Mouse (Mus musculus) heart, embryonic 11.5 days (tissue): Measurements from ENCODE around the gene Kctd7. TPM values are rescaled to one million over a fixed set of nuclear protein-coding genes. Genes with fewer than 3 reads are reported as not detected.
A peak's percentile ranks its signal among the peaks of the same experiment; 100 is the strongest.

Source experiments
- ATAC-seq: fragments of 200-750 bp; cut with Nextera tagmentation; replicated peaks from 2 replicates; pipeline ENCODE4 v1.8.0; 2017; ENCODE audit warnings: moderate library complexity; ENCODE audit not compliant: insufficient number of reproducible peaks, low FRiP score, low TSS enrichment
- H3K27ac ChIP-seq: fragments of 300-500 bp; sonication (generic); 2 replicates; pipeline ENCODE4 v1.5.1; 2014; ENCODE audit warnings: mild to moderate bottlenecking, low read depth, low read length
- H3K27me3 ChIP-seq: fragments of 300-500 bp; sonication (generic); 2 replicates; pipeline ENCODE4 v1.6.1; 2014; ENCODE audit warnings: mild to moderate bottlenecking, low read length, mixed read lengths; ENCODE audit not compliant: control insufficient read depth, insufficient read depth
- H3K36me3 ChIP-seq: fragments of 300-500 bp; sonication (generic); 2 replicates; pipeline ENCODE4 v1.6.1; 2014; ENCODE audit warnings: mild to moderate bottlenecking, low read length, moderate library complexity, mixed read lengths; ENCODE audit not compliant: control insufficient read depth, insufficient read depth
- H3K4me1 ChIP-seq: fragments of 300-500 bp; sonication (generic); 2 replicates; pipeline ENCODE4 v1.6.1; 2014; ENCODE audit warnings: low read length; ENCODE audit not compliant: control insufficient read depth, insufficient read depth
- H3K4me2 ChIP-seq: fragments of 300-500 bp; sonication (generic); 2 replicates; pipeline ENCODE4 v1.6.1; 2014; ENCODE audit warnings: mild to moderate bottlenecking, moderate library complexity
- H3K4me3 ChIP-seq: fragments of 300-500 bp; sonication (generic); 2 replicates; pipeline ENCODE4 v1.5.1; 2014; ENCODE audit warnings: low read depth, low read length
- H3K9ac ChIP-seq: fragments of 300-500 bp; sonication (generic); 2 replicates; pipeline ENCODE4 v1.6.1; 2014; ENCODE audit warnings: mild to moderate bottlenecking, low read depth, low read length, moderate library complexity
- H3K9me3 ChIP-seq: fragments of 300-500 bp; sonication (generic); replicated peaks from 2 replicates; pipeline ENCODE4 v1.6.1; 2016; ENCODE audit warnings: low read length; ENCODE audit not compliant: control insufficient read depth
- WGBS: fragments of 180-500 bp; shearing (Covaris S2); extraction: QIAGEN DNeasy Blood & Tissue Kit; methylation state at CpG from one replicate; pipeline ENCODE4 v1.1.7; 2014; ENCODE audit not compliant: insufficient replicate concordance; 5-methylcytosine and 5-hydroxymethylcytosine counted together
- polyA plus RNA-seq: library from polyadenylated mRNA; unstranded; fragments of >200 nt; fragmentation: Nextera tagmentation; extraction: Ambion mirVana; gene quantifications from 2 replicates; pipeline ENCODE4 v1.2.1, GENCODE M21; 2014

Kctd7 gene
- polyA plus RNA-seq, 1 experiment from 2014 or later: 3.0 TPM

DNA sequence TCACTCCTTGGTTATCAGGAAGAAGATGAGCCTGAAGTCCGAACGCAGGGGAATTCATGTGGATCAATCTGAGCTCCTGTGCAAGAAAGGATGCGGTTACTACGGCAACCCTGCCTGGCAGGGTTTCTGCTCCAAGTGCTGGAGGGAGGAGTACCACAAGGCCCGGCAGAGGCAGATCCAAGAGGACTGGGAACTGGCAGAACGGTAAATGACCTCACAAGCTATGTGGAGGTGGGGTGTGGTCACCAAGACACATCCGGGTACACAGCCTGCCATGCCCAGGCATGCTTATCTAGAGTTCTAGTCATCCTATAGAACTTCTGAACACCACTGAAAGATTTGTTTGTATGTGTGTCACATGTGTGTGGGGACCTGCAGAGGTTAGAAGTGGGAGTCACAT lies 42.7 kb downstream of the Kctd7 start:
- no peak for ATAC-seq
- peaks cover 7% of the 10 kb centered on the region; the same call in 1 of the 2 replicates for H3K4me1 ChIP-seq
- H3K9me3 ChIP-seq: no peaks in the 10 kb centered on the region
- no peak overlapping the region for H3K27ac ChIP-seq
- no peak overlapping the region for H3K9ac ChIP-seq
- H3K4me3 ChIP-seq: no peak overlapping the region
- peaks cover 10% of the 10 kb centered on the region for H3K36me3 ChIP-seq
- no peaks in the 10 kb centered on the region for H3K27me3 ChIP-seq
- WGBS: 71% methylated on average over 7 of the region's 7 CpGs
- no peak overlapping the region for H3K4me2 ChIP-seq

DNA sequence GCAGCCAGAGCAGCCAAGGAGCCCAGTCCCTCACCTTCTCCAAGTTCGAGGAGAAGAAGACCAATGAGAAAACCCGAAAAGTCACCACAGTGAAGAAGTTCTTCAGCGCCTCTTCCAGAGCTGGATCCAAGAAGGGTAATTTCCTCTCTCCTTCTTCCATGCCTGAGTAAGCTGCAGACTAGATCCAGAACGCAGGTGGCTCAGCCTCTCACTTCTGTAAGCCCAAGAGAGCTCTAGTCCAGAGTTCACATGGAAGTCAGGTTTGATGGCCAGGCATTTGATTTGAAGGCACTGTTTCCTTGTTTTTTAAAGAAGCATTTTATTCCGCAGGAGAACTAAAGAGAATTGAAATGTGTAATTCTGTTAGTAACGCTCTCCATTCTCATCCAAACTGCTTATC lies 46.2 kb downstream of the Kctd7 start:
- 92% methylated on average over 6 of the region's 6 CpGs for WGBS
- no peak for ATAC-seq
- H3K36me3 ChIP-seq: peaks cover 10% of the 10 kb centered on the region

DNA sequence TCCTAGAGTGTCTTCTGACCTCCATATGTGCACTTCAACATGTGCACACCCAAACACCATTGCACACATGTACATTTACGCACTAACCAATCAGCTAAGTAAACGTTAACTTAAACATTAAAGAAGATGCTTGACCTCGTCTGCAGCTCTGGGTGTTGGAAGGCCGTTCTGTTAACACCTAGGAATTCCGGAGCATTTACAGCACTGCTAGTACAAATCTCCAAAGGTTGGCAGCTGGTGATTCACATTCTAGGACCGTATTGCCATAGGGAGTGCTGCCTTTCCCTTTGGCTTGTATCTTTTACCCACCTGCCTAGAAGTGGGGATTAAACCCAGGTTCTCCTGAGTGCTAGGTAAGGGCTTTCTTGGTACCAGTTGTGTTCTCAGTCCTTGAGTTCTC lies 47.2 kb downstream of the Kctd7 start:
- H3K36me3 ChIP-seq: peaks cover 10% of the 10 kb centered on the region
- WGBS: 63% methylated on average over 6 of the region's 6 CpGs
- peak; percentile 46 for ATAC-seq
- H3K4me3 ChIP-seq: no peak overlapping the region
- H3K27me3 ChIP-seq: no peaks in the 10 kb centered on the region
- H3K4me2 ChIP-seq: no peak overlapping the region
- no peak overlapping the region for H3K27ac ChIP-seq
- H3K9ac ChIP-seq: no peak overlapping the region
- no peaks in the 10 kb centered on the region for H3K9me3 ChIP-seq
- peaks cover 11% of the 10 kb centered on the region for H3K4me1 ChIP-seq

More for the DNA sequence above, 46.2 kb downstream of the Kctd7 start:
- Histone ChIP-seq H3K27ac (no peak overlapping the region), H3K4me1 (peaks cover 2% of the 10 kb centered on the region), H3K27me3 (no peaks in the 10 kb centered on the region), H3K9me3 (no peaks in the 10 kb centered on the region), H3K4me3 (no peak overlapping the region), H3K4me2 (no peak overlapping the region), H3K9ac (no peak overlapping the region)

DNA sequence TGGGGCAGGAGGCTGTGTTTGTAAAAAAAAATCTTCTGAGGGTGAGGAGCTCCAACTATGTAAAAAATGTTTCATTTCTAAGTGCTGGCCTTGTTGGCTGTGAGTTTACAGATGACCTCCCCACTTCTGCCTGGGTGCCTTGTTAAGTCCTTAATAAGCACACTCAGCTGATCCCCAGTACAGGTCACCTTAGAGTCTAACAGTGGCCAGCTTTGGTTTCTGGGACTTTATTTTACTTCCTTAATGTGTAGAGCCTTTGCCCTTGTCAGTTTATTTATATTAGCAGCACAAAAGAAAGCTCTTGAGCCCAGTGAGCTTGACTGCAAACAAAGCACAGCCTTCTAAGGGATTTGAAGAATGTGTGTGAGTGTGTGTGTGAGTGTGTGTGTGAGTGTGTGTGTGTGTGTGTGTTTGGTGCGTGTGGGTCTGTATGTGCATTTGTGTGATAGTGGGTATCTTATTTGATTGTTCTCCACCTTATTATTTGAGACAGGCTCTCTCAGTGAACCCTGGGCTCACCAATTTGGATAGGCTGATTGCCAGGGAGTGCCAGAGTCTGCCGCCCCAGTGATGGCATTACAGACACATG lies 47.8 kb downstream of the Kctd7 start:
- Histone ChIP-seq H3K36me3 (peaks cover 10% of the 10 kb centered on the region), H3K27ac (no peak overlapping the region), H3K4me3 (no peak overlapping the region), H3K9me3 (no peaks in the 10 kb centered on the region), H3K4me2 (no peak overlapping the region), H3K4me1 (peaks cover 14% of the 10 kb centered on the region), H3K27me3 (no peaks in the 10 kb centered on the region), H3K9ac (no peak overlapping the region)
- no peak for ATAC-seq
- 70% methylated on average over 2 of the region's 2 CpGs for WGBS

DNA sequence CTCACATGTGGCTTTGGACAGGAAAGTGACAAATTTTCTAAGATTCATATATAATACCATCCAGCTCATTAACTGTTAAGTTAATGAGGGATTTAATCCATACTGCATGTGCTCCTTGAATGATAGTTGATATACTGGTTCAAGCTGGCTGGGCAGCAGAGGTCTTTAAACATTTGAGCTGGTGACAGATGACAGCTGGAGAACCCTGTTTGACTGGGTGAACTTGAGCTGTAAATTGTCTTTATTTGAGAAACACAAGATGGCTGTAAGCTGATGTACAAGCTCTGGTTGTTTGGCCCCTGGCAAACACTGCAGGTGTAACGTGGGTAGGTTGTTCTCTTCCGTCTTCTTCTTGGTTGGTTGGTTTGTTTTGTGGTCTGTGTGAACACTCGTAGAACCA lies 49.1 kb downstream of the Kctd7 start:
- Histone ChIP-seq H3K4me1 (peaks cover 14% of the 10 kb centered on the region), H3K9me3 (no peaks in the 10 kb centered on the region), H3K27me3 (no peaks in the 10 kb centered on the region), H3K27ac (no peak overlapping the region), H3K4me2 (no peak overlapping the region), H3K36me3 (peaks cover 16% of the 10 kb centered on the region), H3K4me3 (no peak overlapping the region), H3K9ac (no peak overlapping the region)
- no peak for ATAC-seq
- WGBS: 86% methylated on average over 3 of the region's 3 CpGs

DNA sequence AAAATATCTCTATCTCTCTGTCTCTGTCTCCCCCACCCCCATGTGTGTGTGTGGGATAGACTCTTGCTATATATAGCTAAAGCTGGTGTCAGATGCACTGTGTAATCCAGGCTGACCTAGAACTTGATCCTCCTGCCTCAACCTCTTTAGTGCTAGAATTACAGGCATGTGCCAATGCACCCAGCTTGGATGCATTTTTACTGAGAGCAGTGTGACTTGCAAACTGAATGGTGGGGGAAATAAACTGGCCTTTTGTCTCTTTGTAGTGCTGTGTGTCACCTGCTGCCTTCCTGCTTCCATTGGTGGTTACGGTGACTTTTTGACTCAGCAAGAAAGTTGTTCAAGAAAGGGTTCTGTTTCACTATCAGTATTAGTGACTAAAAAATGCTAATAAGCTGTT lies 51.6 kb downstream of the Kctd7 start:
- Histone ChIP-seq H3K4me3 (no peak overlapping the region), H3K27me3 (no peaks in the 10 kb centered on the region), H3K27ac (no peak overlapping the region), H3K9ac (no peak overlapping the region), H3K4me1 (peaks cover 14% of the 10 kb centered on the region), H3K9me3 (no peaks in the 10 kb centered on the region), H3K4me2 (no peak overlapping the region), H3K36me3 (peaks cover 10% of the 10 kb centered on the region)
- 92% methylated on average over 1 of the region's 1 CpGs for WGBS
- no peak for ATAC-seq

DNA sequence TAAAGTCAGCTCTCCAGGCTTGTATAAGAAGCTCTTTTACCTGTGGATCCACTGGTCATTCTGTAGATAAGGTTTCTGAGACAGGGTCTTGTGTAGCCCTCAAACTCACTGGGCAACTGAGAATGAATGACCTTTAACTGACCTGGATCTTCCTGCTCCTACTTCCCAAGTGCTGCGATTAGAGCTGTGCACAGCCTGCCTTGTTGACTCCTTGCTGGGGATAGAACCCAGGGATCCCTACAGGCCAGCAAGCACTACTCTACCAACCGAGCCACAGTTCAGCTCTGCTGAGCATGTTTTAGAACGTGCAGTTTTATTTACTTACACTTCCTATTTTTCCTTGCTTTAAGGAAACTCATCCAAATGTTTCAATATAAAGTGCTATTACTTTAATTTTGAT lies 52.8 kb downstream of the Kctd7 start:
- Histone ChIP-seq H3K27ac (no peak overlapping the region), H3K4me3 (no peak overlapping the region), H3K4me2 (no peak overlapping the region), H3K27me3 (no peaks in the 10 kb centered on the region), H3K36me3 (peaks cover 16% of the 10 kb centered on the region), H3K9me3 (no peaks in the 10 kb centered on the region), H3K9ac (no peak overlapping the region), H3K4me1 (peaks cover 14% of the 10 kb centered on the region)
- 65% methylated on average over 3 of the region's 3 CpGs for WGBS
- ATAC-seq: no peak

DNA sequence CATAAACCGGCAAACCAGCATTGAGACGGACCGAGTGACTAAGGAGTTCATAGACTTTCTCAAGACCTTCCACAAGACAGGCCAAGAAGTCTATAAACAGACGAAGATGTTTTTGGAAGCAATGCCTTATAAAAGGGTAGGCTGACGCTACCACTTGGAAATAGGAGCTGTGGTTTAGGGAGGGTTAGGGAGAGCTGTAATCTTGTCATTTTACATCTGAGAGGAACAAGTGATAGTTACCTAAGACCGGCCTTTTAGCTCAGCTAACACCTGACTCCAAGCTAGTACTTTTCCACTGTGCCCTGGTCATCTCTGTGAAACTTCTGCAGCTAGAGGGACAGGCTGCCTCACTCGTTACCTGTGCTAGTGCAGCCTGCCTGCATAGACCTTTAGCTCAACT lies 53.3 kb downstream of the Kctd7 start:
- no peak for ATAC-seq
- no peaks in the 10 kb centered on the region for H3K9me3 ChIP-seq
- no peak overlapping the region for H3K27ac ChIP-seq
- H3K4me2 ChIP-seq: no peak overlapping the region
- H3K4me3 ChIP-seq: no peak overlapping the region
- 89% methylated on average over 7 of the region's 7 CpGs for WGBS
- H3K27me3 ChIP-seq: no peaks in the 10 kb centered on the region
- H3K4me1 ChIP-seq: peaks cover 14% of the 10 kb centered on the region
- no peak overlapping the region for H3K9ac ChIP-seq
- peaks cover 16% of the 10 kb centered on the region for H3K36me3 ChIP-seq

DNA sequence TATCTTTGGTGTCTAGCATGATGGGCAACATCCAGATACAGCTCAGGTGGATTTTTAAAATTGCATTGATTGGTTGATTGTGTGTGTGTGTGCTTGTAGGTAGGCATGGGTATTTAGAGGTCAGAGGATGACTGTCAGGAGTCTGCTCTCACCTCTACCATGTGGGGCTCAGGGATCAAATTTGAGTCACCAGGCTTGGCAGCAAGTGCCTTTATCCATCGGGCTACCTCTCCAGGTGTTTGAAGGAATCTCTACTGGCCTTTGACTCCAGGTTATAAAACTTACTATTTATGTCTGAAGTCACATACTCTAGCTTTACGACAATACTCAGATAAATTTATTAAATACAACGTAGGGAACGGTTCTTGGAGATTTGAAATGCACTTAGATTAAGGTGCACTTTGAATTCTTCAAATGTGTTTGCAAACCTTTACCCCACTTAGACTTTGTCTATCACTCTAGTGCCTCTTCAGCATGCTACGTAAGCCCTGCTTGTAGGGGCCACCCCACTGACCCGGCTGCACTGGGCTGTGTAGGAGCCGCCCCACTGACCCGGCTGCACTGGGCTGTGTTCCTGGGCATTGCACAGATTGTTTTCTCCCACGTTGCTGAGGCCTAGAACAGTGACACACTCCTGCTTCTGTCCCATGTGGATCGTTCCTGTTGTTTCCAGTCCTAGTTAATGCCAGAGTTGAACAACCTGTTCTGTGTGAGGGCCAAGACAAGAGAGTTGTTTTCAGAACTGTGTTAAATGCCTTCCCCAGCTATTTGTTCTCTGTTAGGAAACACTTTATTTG lies 55.8 kb downstream of the Kctd7 start:
- no peak overlapping the region for H3K27ac ChIP-seq
- no peak overlapping the region for H3K4me2 ChIP-seq
- no peak overlapping the region for H3K9ac ChIP-seq
- peaks cover 16% of the 10 kb centered on the region for H3K36me3 ChIP-seq
- 80% methylated on average over 10 of the region's 10 CpGs for whole genome bisulfite sequencing
- no peaks in the 10 kb centered on the region for H3K9me3 ChIP-seq
- ATAC-seq: no peak
- no peaks in the 10 kb centered on the region for H3K27me3 ChIP-seq
- H3K4me3 ChIP-seq: no peak overlapping the region
- H3K4me1 ChIP-seq: peaks cover 14% of the 10 kb centered on the region
